Mouse (Mus musculus): Measurements from ENCODE around the gene Ephb4. TPM values are rescaled to one million over a fixed set of nuclear protein-coding genes. Genes with fewer than 3 reads are reported as not detected.

The Ephb4 gene
- not detected for total RNA-seq (2023)

DNA sequence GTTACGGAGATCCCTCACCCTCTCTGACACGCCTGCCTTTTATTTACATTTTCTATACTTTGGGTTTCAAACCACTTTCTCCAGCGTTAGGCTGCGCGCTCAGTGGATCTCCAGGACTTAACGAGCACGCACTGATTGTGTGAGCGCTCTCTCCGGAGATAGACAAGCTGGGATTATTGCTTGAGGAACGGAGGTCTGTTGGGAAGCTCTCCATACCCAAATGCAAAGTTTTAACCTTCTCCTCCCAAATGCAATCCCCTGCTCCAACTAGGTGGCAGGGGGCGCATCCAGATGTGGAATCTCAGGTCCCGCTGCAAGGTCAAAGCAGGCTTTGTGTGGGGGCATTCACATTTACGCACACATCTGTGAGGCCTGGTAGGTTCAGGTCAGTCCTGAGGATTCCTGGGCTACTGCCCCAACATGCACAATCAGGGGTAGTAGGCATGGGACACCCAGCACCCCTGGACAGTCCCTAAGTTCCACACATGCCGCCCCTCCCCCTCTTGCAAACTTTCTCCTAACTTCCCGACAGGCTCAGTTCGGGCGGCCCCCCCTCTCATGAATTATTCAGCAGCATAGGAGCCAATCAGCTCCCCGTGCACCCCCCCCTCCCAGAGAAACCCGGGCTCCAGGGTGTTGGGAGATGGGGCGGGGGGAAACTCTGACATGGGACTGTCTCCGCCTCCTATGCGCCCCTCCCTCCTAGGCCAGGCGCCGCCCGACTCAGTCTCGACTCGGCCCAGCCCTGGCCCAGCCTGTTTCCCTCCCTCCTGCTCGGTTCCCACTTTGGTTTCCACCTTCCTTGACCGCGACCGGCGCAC, at the start of gene Ephb4:
Ephb4 (plus strand) TSS at position 726 of the 821 bp plus-strand sequence.

DNA sequence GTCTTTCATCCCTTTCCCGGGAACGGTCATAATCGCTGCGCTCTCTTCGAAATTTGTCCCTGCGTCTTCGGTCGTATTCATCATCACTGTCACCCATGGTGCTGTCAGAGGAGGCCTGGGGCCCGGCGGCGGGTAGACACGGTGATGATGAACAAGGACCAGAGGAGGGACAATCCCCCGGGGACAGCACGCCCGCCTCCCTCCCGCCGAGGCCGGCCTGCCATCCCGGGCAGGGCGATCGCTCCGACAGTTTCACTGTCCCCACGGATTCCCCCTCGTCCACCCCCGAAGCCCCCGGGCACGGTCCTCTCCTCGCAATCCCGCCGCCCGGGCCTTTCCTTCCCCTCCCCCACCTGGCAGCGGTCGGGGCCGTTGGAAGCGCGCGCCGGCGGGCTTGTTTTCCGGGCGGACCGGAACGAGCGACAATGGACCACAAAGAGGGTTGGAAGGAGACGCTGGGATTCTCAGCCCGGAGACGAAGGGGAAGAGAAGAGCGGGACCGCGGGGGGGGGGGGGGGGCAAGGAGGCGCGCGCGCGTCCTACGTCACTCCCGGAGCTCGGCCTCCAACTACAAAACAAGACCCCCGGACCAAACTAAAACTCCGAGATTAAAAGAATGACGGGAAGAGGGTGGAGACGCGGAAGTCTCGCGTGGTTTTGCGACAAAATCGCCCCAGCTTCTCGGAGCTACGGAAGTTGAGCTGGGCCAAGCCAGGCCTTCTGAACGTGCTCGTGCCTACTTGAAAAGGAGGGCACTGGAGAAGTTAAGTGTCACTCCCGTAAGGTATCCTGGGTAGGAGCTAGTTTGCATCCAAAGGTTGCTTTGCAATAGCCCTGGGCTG, 42.6 kb upstream of the Ephb4 start, which contains the start of gene Srrt:
Srrt (minus strand) TSS at position 604 of the 842 bp plus-strand sequence.

DNA sequence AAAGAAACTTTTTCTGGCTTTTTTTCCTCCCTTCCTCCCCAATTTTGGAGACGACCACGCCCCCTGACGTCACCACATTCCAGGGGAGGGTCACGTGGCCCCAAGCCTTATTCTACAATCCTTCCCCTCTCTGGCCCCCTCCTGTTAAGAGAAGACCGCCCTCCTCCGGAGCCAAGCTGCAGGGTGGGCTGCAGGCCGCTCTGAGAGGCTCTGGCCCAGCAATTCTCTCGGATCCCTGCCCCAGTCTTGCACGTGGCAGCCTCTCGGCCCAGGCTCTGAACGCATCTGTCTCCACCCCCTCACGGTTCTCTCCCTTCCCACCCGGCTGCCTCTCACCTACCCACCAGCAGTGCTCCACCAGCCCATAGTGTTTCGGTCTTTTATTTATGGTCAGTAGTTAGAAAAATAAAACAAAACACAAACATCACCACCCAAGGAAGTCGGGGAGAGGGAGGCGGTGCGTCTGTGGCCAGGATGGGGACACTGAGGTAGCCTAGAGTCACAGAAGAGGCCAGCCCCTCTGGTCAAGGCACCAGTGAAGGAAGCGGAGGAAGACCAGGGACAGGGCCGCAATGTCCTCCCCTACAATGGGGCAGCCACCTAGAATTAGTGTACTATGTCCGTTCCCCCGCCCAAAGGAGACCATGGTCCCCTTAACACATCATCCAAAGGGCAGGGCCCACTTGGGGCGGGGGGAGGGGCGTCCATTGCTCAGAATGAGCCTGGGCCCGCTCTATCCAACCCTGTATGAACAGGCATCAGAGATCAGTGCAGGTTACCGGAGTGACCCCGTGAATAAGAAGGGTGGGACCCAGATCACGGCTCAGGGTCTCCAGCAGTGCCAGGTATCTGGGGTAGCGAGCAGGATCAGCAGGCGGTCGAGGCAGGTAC, 35.5 kb upstream of the Ephb4 start, which contains the start of gene Trip6:
Trip6 (minus strand) TSS at position 212 of the 891 bp plus-strand sequence.

DNA sequence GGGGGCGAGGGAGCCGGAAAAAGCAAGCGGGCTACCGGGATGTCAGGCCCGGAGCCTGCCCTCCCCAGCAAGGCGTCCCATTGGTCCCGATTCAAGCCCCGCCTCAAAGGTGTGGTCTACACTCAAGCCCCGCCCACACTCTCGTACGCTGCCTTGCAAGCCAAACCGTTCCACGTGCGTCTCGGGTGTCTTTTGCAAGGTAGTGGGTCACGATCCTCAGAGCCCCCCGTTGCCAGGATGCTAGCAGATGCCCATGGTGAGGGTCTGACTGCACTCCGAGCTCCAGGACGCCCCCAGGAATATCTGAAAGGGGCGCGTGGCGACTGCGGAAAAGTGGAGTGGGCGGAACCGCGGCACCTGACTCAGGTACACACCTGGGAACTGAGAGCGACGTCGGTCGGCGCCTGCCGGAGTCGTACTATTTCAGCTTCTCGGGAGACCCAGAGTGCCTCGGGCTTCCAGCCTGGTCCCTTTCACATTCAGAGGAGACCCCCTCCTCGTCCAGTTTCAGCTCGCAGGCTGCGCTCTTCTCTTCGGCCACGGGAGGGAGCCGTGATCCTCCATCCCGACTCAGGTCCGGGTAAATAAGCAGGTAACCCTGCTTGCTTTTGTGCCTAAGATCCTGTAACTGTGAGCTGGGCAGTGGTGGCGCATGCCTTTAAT, 16.3 kb upstream of the Ephb4 start, which contains the start of gene Slc12a9:
Slc12a9 (minus strand) TSS at position 86 of the 663 bp plus-strand sequence.

Other genes with a start within 250 kb of the Ephb4 start
- 100 to 1,000 TPM in 1 of 2 experiments, 10 to 100 TPM in 1; 90.0 to 103 TPM for gene Trim56, start 233.9 kb upstream of the Ephb4 start, total RNA-seq (2023)
- gene Muc3, start 200.8 kb upstream of the Ephb4 start, total RNA-seq (2023), result not detected
- gene Muc3a, start 137.7 kb upstream of the Ephb4 start, total RNA-seq (2023), result 10 to 100 TPM in 1 of 2 experiments, 1 to 10 TPM in 1; 9.8 to 11.4 TPM
- 1 to 10 TPM in 1 of 2 experiments, under 1 TPM in 1; 0.27 to 1.2 TPM for gene Ache, start 62.6 kb upstream of the Ephb4 start, total RNA-seq (2023)
- gene Ufsp1, start 55.5 kb upstream of the Ephb4 start, total RNA-seq (2023), result 1 to 10 TPM in 1 of 2 experiments, not detected in 1; 1.8 TPM
- gene Srrt, start 42.4 kb upstream of the Ephb4 start, total RNA-seq (2023), result 100 to 1,000 TPM; 428 to 439 TPM
- gene Trip6, start 35.7 kb upstream of the Ephb4 start, total RNA-seq (2023), result 1 to 10 TPM; 8.5 to 9.7 TPM
- gene Slc12a9, start 16.5 kb upstream of the Ephb4 start, total RNA-seq (2023), result 10 to 100 TPM; 22.1 to 23.7 TPM
- under 1 TPM; 0.21 to 0.23 TPM for gene Zan, start 127.0 kb downstream of the Ephb4 start, total RNA-seq (2023)
- 10 to 100 TPM; 22.7 to 28.5 TPM for gene Pop7, start 152.4 kb downstream of the Ephb4 start, total RNA-seq (2023)
- 10 to 100 TPM; 95.7 to 97.2 TPM for gene Gigyf1, start 168.4 kb downstream of the Ephb4 start, total RNA-seq (2023)
- not detected for gene Epo, start 183.1 kb downstream of the Ephb4 start, total RNA-seq (2023)
- gene Gnb2, start 183.4 kb downstream of the Ephb4 start, total RNA-seq (2023), result 100 to 1,000 TPM; 327 to 334 TPM
- not detected for gene Actl6b, start 203.4 kb downstream of the Ephb4 start, total RNA-seq (2023)
- gene Tfr2, start 219.7 kb downstream of the Ephb4 start, total RNA-seq (2023), result 1 to 10 TPM; 1.9 to 2.2 TPM

All from T-cell, adult 66 days (primary cell).